Mouse (Mus musculus): Measurements from ENCODE around the gene Krtap3-1. TPM values are rescaled to one million over a fixed set of nuclear protein-coding genes. Genes with fewer than 3 reads are reported as not detected.

Gene Krtap3-1
- polyA plus RNA-seq, 1 experiment from 2014 or later = not detected

DNA sequence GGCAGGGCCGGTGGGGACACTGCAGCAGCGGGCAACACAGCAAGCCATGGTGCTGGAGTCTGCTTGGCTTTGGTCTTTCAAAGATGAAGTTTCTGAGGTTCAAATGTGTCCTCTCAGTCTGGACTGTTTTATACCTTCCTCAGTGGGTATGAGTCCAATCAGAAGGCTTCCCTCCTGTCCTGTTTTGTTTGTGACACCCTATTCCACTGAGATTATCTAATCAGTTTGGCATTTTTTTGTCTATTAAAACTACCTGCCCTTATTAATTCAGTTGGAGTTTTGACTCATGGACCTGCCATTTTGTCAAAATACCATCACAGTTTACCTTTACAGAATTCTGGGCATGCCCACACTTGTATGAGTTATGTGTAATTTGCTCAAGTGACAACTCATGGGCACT lies 9.7 kb downstream of the Krtap3-1 start, which contains the start of gene Krtap3-2:
TSS of gene Krtap3-2 (minus strand) at position 101 of the 400 bp plus-strand sequence.
- no peaks in the 10 kb centered on the region for H3K27me3 ChIP-seq (ENCODE audit: control insufficient read depth, insufficient read depth, low read length)
- WGBS (ENCODE audit: insufficient replicate concordance) = 73% methylated on average over 2 of the region's 2 CpGs
- no peak within 1 kb of the TSS for H3K27ac ChIP-seq (ENCODE audit: low read depth, low read length)
- H3K4me2 ChIP-seq = no peak within 1 kb of the TSS
- no peak within 1 kb of the TSS for H3K9ac ChIP-seq (ENCODE audit: low read depth, low read length)
- H3K36me3 ChIP-seq (ENCODE audit: control insufficient read depth, insufficient read depth, low read length) = no peaks in the 10 kb centered on the region
- no peaks in the 10 kb centered on the region for H3K9me3 ChIP-seq (replicated peaks; ENCODE audit: control insufficient read depth, low read length)
- H3K4me1 ChIP-seq (ENCODE audit: control insufficient read depth, insufficient read depth, low read length) = no peaks in the 10 kb centered on the region
- no peak for ATAC-seq (replicated peaks; ENCODE audit: insufficient number of reproducible peaks, low FRiP score, low TSS enrichment)
- H3K4me3 ChIP-seq (ENCODE audit: low read depth, low read length) = no peak within 1 kb of the TSS

DNA sequence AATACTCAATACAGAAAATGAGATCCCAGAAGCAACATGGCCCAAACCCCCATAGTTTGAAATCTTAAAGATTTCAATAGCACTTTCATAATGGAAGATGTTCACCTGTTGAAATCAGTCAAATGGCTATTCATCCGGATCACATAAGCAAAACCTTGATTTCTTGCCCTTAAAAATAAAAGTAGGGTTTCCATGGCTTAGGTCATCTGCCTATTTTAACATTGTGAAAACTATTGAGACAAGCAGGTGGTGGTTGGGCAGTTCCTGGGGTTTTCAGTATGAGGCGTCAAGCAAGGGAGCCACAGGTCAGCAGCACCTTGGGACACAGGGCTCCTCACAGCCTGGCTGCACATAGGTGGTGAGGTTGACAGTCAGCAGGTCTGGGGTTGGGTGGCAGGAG lies 10.2 kb downstream of the Krtap3-1 start:
- no peaks in the 10 kb centered on the region for H3K27me3 ChIP-seq (ENCODE audit: control insufficient read depth, insufficient read depth, low read length)
- no peak overlapping the region for H3K27ac ChIP-seq (ENCODE audit: low read depth, low read length)
- no peak overlapping the region for H3K4me2 ChIP-seq
- H3K4me1 ChIP-seq (ENCODE audit: control insufficient read depth, insufficient read depth, low read length) = no peaks in the 10 kb centered on the region
- H3K36me3 ChIP-seq (ENCODE audit: control insufficient read depth, insufficient read depth, low read length) = no peaks in the 10 kb centered on the region
- H3K9ac ChIP-seq (ENCODE audit: low read depth, low read length) = no peak overlapping the region
- no peak overlapping the region for H3K4me3 ChIP-seq (ENCODE audit: low read depth, low read length)
- no peak for ATAC-seq (replicated peaks; ENCODE audit: insufficient number of reproducible peaks, low FRiP score, low TSS enrichment)
- WGBS (ENCODE audit: insufficient replicate concordance) = 69% methylated on average over 2 of the region's 2 CpGs
- H3K9me3 ChIP-seq (replicated peaks; ENCODE audit: control insufficient read depth, low read length) = no peaks in the 10 kb centered on the region

DNA sequence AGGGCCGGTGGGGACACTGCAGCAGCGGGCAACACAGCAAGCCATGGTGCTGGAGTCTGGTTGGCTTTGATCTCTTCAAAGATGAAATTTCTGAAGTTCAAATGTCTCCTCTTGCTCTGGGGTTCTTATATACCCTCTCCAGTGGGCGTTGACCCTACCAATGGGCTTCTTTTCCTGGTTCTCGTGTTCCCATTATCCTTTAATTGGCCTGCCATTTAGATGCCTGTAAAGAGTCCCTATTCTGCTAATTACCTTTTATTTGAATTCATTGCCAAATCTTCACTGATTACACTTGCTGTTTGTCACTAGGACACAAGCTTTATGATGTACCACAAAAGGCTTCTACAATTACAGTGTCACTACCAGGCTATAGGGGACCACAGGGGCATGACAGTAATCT lies 15.7 kb downstream of the Krtap3-1 start, which contains the start of gene Krtap3-3:
TSS of gene Krtap3-3 (minus strand) at position 101 of the 400 bp plus-strand sequence.
- no peaks in the 10 kb centered on the region for H3K27me3 ChIP-seq (ENCODE audit: control insufficient read depth, insufficient read depth, low read length)
- no peak for ATAC-seq (replicated peaks; ENCODE audit: insufficient number of reproducible peaks, low FRiP score, low TSS enrichment)
- no peaks in the 10 kb centered on the region for H3K36me3 ChIP-seq (ENCODE audit: control insufficient read depth, insufficient read depth, low read length)
- H3K4me2 ChIP-seq = no peak within 1 kb of the TSS
- H3K4me1 ChIP-seq (ENCODE audit: control insufficient read depth, insufficient read depth, low read length) = no peaks in the 10 kb centered on the region
- no peak within 1 kb of the TSS for H3K4me3 ChIP-seq (ENCODE audit: low read depth, low read length)
- no peak within 1 kb of the TSS for H3K9ac ChIP-seq (ENCODE audit: low read depth, low read length)
- H3K9me3 ChIP-seq (replicated peaks; ENCODE audit: control insufficient read depth, low read length) = no peaks in the 10 kb centered on the region
- 76% methylated on average over 4 of the region's 4 CpGs for WGBS (ENCODE audit: insufficient replicate concordance)
- H3K27ac ChIP-seq (ENCODE audit: low read depth, low read length) = no peak within 1 kb of the TSS

DNA sequence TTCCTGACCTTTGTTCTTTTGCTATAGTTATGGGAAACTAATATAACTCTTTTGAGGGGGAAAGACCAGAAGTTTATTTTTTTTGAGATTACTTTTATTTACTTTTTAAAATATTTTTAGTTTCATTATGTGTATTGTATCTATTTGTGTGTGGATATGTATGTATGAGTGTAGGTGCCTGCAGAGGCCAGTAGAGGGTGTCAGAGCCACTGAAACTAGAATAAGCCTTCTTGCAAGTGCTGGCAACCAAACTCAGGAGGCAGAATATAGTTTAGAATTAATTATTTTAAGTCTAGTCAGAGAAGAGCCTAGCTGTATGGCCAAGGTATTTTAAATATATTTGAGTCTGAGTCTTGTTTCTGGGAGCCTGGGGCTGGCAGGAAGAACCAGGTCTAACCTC lies 18.5 kb downstream of the Krtap3-1 start:
- Histone ChIP-seq H3K4me3 (ENCODE audit: low read depth, low read length) (no peak overlapping the region), H3K4me2 (no peak overlapping the region), H3K36me3 (ENCODE audit: control insufficient read depth, insufficient read depth, low read length) (no peaks in the 10 kb centered on the region), H3K9me3 (replicated peaks; ENCODE audit: control insufficient read depth, low read length) (no peaks in the 10 kb centered on the region), H3K27me3 (ENCODE audit: control insufficient read depth, insufficient read depth, low read length) (no peaks in the 10 kb centered on the region), H3K27ac (ENCODE audit: low read depth, low read length) (no peak overlapping the region), H3K9ac (ENCODE audit: low read depth, low read length) (no peak overlapping the region), H3K4me1 (ENCODE audit: control insufficient read depth, insufficient read depth, low read length) (no peaks in the 10 kb centered on the region)
- ATAC-seq (replicated peaks; ENCODE audit: insufficient number of reproducible peaks, low FRiP score, low TSS enrichment) = no peak

DNA sequence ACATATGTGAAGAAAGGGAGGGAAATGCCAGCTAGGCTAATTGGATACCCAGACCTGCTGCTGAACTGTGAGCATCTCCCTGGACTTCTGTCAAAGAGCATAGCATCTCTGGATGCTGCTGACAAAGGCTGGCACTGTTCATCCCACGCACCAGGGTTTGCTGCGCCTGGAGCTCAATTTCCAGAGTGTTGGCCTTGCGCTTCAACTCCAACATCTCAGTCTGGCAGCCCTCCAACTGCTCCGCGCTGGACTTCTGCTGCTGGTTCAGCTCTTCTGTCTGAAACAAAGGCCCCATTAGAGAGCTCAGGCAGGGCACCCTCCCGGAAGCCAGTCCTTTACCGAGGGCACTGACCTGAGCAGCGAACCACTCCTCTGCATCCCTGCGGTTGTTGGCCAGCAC lies 26.7 kb downstream of the Krtap3-1 start:
- H3K4me1 ChIP-seq (ENCODE audit: control insufficient read depth, insufficient read depth, low read length) = no peaks in the 10 kb centered on the region
- no peak for ATAC-seq (replicated peaks; ENCODE audit: insufficient number of reproducible peaks, low FRiP score, low TSS enrichment)
- H3K9ac ChIP-seq (ENCODE audit: low read depth, low read length) = no peak overlapping the region
- WGBS (ENCODE audit: insufficient replicate concordance) = 69% methylated on average over 9 of the region's 9 CpGs
- H3K36me3 ChIP-seq (ENCODE audit: control insufficient read depth, insufficient read depth, low read length) = no peaks in the 10 kb centered on the region
- no peaks in the 10 kb centered on the region for H3K9me3 ChIP-seq (replicated peaks; ENCODE audit: control insufficient read depth, low read length)
- H3K4me3 ChIP-seq (ENCODE audit: low read depth, low read length) = no peak overlapping the region
- no peak overlapping the region for H3K4me2 ChIP-seq
- no peaks in the 10 kb centered on the region for H3K27me3 ChIP-seq (ENCODE audit: control insufficient read depth, insufficient read depth, low read length)
- H3K27ac ChIP-seq (ENCODE audit: low read depth, low read length) = no peak overlapping the region

DNA sequence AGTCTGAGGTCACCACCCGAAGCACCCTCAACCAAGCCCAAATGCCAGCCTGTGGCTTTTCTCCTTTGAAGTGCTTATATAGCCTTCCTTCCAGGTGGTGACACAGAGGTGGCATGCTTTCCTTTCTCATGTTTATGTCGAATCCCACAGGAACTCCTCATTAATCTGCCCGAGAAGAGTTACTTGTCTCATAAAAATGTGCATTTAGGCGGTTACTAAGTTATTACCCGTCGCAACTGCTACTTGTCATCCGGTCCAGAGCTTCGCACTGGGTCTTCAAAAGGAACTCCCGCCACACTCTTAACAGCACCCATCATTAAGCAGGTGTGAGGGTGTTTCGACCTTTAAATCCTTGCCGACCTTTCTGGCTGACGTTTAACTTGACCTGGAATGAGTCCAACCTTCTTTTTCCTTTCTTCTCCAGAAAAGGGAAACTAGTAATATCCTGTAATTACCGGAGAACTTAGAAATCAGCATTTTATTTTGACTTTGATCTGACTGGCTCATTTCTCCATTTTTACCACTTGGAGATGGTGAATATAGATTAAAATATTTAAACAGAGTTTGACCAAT lies 45.1 kb downstream of the Krtap3-1 start, which contains the start of gene Krt39:
TSS of gene Krt39 (minus strand) at position 51 of the 573 bp plus-strand sequence.
- H3K27me3 ChIP-seq (ENCODE audit: control insufficient read depth, insufficient read depth, low read length) = no peaks in the 10 kb centered on the region
- no peak within 1 kb of the TSS for H3K4me3 ChIP-seq (ENCODE audit: low read depth, low read length)
- no peak within 1 kb of the TSS for H3K27ac ChIP-seq (ENCODE audit: low read depth, low read length)
- no peaks in the 10 kb centered on the region for H3K4me1 ChIP-seq (ENCODE audit: control insufficient read depth, insufficient read depth, low read length)
- ATAC-seq (replicated peaks; ENCODE audit: insufficient number of reproducible peaks, low FRiP score, low TSS enrichment) = no peak
- H3K9me3 ChIP-seq (replicated peaks; ENCODE audit: control insufficient read depth, low read length) = no peaks in the 10 kb centered on the region
- no peaks in the 10 kb centered on the region for H3K36me3 ChIP-seq (ENCODE audit: control insufficient read depth, insufficient read depth, low read length)
- WGBS (ENCODE audit: insufficient replicate concordance) = 80% methylated on average over 13 of the region's 13 CpGs
- H3K9ac ChIP-seq (ENCODE audit: low read depth, low read length) = no peak within 1 kb of the TSS
- no peak within 1 kb of the TSS for H3K4me2 ChIP-seq

Other genes starting within 250 kb of the Krtap3-1 start
- not detected in 2 replicates for gene Krt25, start 243.7 kb downstream of the Krtap3-1 start, polyA plus RNA-seq (2014; fragmentation: Nextera tagmentation; extraction: Ambion mirVana)
- gene Krt26, start 228.7 kb downstream of the Krtap3-1 start, polyA plus RNA-seq (2014; fragmentation: Nextera tagmentation; extraction: Ambion mirVana) = not detected in 2 replicates
- not detected in 2 replicates for gene Krt27, start 215.5 kb downstream of the Krtap3-1 start, polyA plus RNA-seq (2014; fragmentation: Nextera tagmentation; extraction: Ambion mirVana)
- 0.16 TPM in 1 of 2 replicates, not detected in the other for gene Krt28, start 191.7 kb downstream of the Krtap3-1 start, polyA plus RNA-seq (2014; fragmentation: Nextera tagmentation; extraction: Ambion mirVana)
- gene Krt10, start 177.3 kb downstream of the Krtap3-1 start, polyA plus RNA-seq (2014; fragmentation: Nextera tagmentation; extraction: Ambion mirVana) = 12.9 and 14.9 TPM in 2 replicates
- not detected in 2 replicates for gene Krt12, start 144.4 kb downstream of the Krtap3-1 start, polyA plus RNA-seq (2014; fragmentation: Nextera tagmentation; extraction: Ambion mirVana)
- gene Krt20, start 128.5 kb downstream of the Krtap3-1 start, polyA plus RNA-seq (2014; fragmentation: Nextera tagmentation; extraction: Ambion mirVana) = 3.7 and 5.4 TPM in 2 replicates
- 0.43 and 0.51 TPM in 2 replicates for gene Krt23, start 73.5 kb downstream of the Krtap3-1 start, polyA plus RNA-seq (2014; fragmentation: Nextera tagmentation; extraction: Ambion mirVana)
- not detected in 2 replicates for gene Krt39, start 45.3 kb downstream of the Krtap3-1 start, polyA plus RNA-seq (2014; fragmentation: Nextera tagmentation; extraction: Ambion mirVana)
- gene Krt40, start 23.5 kb downstream of the Krtap3-1 start, polyA plus RNA-seq (2014; fragmentation: Nextera tagmentation; extraction: Ambion mirVana) = not detected in 2 replicates
- not detected in 2 replicates for gene Krtap3-3, start 15.8 kb downstream of the Krtap3-1 start, polyA plus RNA-seq (2014; fragmentation: Nextera tagmentation; extraction: Ambion mirVana)
- gene Krtap3-2, start 9.8 kb downstream of the Krtap3-1 start, polyA plus RNA-seq (2014; fragmentation: Nextera tagmentation; extraction: Ambion mirVana) = not detected in 2 replicates
- gene Gm11939, start 7.2 kb downstream of the Krtap3-1 start, polyA plus RNA-seq (2014; fragmentation: Nextera tagmentation; extraction: Ambion mirVana) = not detected in 2 replicates
- not detected in 2 replicates for gene Krtap1-5, start 14.4 kb upstream of the Krtap3-1 start, polyA plus RNA-seq (2014; fragmentation: Nextera tagmentation; extraction: Ambion mirVana)
- gene Krtap1-4, start 17.0 kb upstream of the Krtap3-1 start, polyA plus RNA-seq (2014; fragmentation: Nextera tagmentation; extraction: Ambion mirVana) = not detected in 2 replicates
- gene Krtap1-3, start 24.7 kb upstream of the Krtap3-1 start, polyA plus RNA-seq (2014; fragmentation: Nextera tagmentation; extraction: Ambion mirVana) = not detected in 2 replicates
- not detected in 2 replicates for gene Krtap9-3, start 31.5 kb upstream of the Krtap3-1 start, polyA plus RNA-seq (2014; fragmentation: Nextera tagmentation; extraction: Ambion mirVana)
- gene Gm11938, start 36.7 kb upstream of the Krtap3-1 start, polyA plus RNA-seq (2014; fragmentation: Nextera tagmentation; extraction: Ambion mirVana) = not detected in 2 replicates
- gene Gm11937, start 43.6 kb upstream of the Krtap3-1 start, polyA plus RNA-seq (2014; fragmentation: Nextera tagmentation; extraction: Ambion mirVana) = not detected in 2 replicates
- gene Krtap2-4, start 48.2 kb upstream of the Krtap3-1 start, polyA plus RNA-seq (2014; fragmentation: Nextera tagmentation; extraction: Ambion mirVana) = not detected in 2 replicates
- not detected in 2 replicates for gene Gm11562, start 53.8 kb upstream of the Krtap3-1 start, polyA plus RNA-seq (2014; fragmentation: Nextera tagmentation; extraction: Ambion mirVana)
- not detected in 2 replicates for gene Krtap4-1, start 61.6 kb upstream of the Krtap3-1 start, polyA plus RNA-seq (2014; fragmentation: Nextera tagmentation; extraction: Ambion mirVana)
- gene Krtap4-2, start 68.5 kb upstream of the Krtap3-1 start, polyA plus RNA-seq (2014; fragmentation: Nextera tagmentation; extraction: Ambion mirVana) = not detected in 2 replicates
- gene Krtap4-7, start 77.5 kb upstream of the Krtap3-1 start, polyA plus RNA-seq (2014; fragmentation: Nextera tagmentation; extraction: Ambion mirVana) = not detected in 2 replicates
- gene Gm11555, start 83.6 kb upstream of the Krtap3-1 start, polyA plus RNA-seq (2014; fragmentation: Nextera tagmentation; extraction: Ambion mirVana) = not detected in 2 replicates
- not detected in 2 replicates for gene Gm11563, start 92.3 kb upstream of the Krtap3-1 start, polyA plus RNA-seq (2014; fragmentation: Nextera tagmentation; extraction: Ambion mirVana)
- not detected in 2 replicates for gene Krtap4-6, start 99.3 kb upstream of the Krtap3-1 start, polyA plus RNA-seq (2014; fragmentation: Nextera tagmentation; extraction: Ambion mirVana)
- gene Gm14190, start 124.1 kb upstream of the Krtap3-1 start, polyA plus RNA-seq (2014; fragmentation: Nextera tagmentation; extraction: Ambion mirVana) = not detected in 2 replicates
- gene Gm14180, start 167.7 kb upstream of the Krtap3-1 start, polyA plus RNA-seq (2014; fragmentation: Nextera tagmentation; extraction: Ambion mirVana) = not detected in 2 replicates
- gene Gm11595, start 206.3 kb upstream of the Krtap3-1 start, polyA plus RNA-seq (2014; fragmentation: Nextera tagmentation; extraction: Ambion mirVana) = not detected in 2 replicates
- gene Krtap4-8, start 214.1 kb upstream of the Krtap3-1 start, polyA plus RNA-seq (2014; fragmentation: Nextera tagmentation; extraction: Ambion mirVana) = not detected in 2 replicates
- not detected in 2 replicates for gene Krtap4-9, start 218.6 kb upstream of the Krtap3-1 start, polyA plus RNA-seq (2014; fragmentation: Nextera tagmentation; extraction: Ambion mirVana)
- gene Gm11596, start 226.8 kb upstream of the Krtap3-1 start, polyA plus RNA-seq (2014; fragmentation: Nextera tagmentation; extraction: Ambion mirVana) = not detected in 2 replicates
- not detected in 2 replicates for gene Gm11569, start 232.3 kb upstream of the Krtap3-1 start, polyA plus RNA-seq (2014; fragmentation: Nextera tagmentation; extraction: Ambion mirVana)
- gene Gm11554, start 237.8 kb upstream of the Krtap3-1 start, polyA plus RNA-seq (2014; fragmentation: Nextera tagmentation; extraction: Ambion mirVana) = not detected in 2 replicates
- gene Krtap4-13, start 243.3 kb upstream of the Krtap3-1 start, polyA plus RNA-seq (2014; fragmentation: Nextera tagmentation; extraction: Ambion mirVana) = not detected in 2 replicates
- not detected in 2 replicates for gene Gm11564, start 249.0 kb upstream of the Krtap3-1 start, polyA plus RNA-seq (2014; fragmentation: Nextera tagmentation; extraction: Ambion mirVana)